Comparison of ENCODE assay signal across 19 mouse cellular contexts in the genomic region with DNA sequence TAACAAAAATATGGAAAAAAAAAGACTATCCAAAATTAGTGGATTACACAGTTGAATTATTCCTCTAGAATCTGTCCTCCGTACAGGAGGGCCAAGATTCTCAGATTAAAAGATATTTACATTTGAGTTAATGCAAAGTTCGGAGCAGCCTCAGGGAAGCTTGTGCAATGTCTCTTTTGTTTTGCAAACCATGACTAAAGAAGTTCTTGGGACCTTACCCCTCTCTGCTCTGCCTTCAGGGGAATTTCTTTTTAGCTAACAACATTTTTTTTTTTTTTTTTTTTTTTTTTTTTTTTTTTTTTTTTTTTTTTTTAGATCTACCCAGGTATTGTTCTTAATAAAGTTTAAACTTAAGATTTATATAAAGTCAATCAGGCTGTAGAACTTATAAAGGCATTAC.
"Had no signal": no experiment of that assay in that cellular context is flagged by ENCODE, and none has a peak within 500 bp of the region (broad histone marks: within the 10 kb centered on the region; RNA-seq: fewer than 3 reads in every experiment).

No protein-coding gene starts in this region.

- H3K4me2 ChIP-seq: lung, embryonic 14.5 days; midbrain, embryonic 12.5 days; neural tube, embryonic 13.5 days; neural tube, embryonic 15.5 days had no signal

- H3K4me1 ChIP-seq: midbrain, embryonic 10.5 days; midbrain, embryonic 12.5 days; neural tube, embryonic 13.5 days; neural tube, embryonic 15.5 days had no signal

- DNase-seq: lung, adult 18-20 months; lung, embryonic 14.5 days; lung, postnatal 10 days; lung, postnatal 4 days; midbrain, embryonic 14.5 days; retina, postnatal 1 day; right cerebral cortex, adult 18-20 months; right cerebral cortex, postnatal 25 days; right cerebral cortex, postnatal 4 days; spleen, adult 18-20 months; thymus, adult 18-20 months; thymus, postnatal 14 days; thymus, postnatal 4 days had no signal

- H3K36me3 ChIP-seq: midbrain, embryonic 10.5 days; midbrain, embryonic 12.5 days; neural tube, embryonic 13.5 days; neural tube, embryonic 15.5 days had no signal

- ATAC-seq: midbrain, embryonic 16.5 days had no signal

- H3K4me3 ChIP-seq: midbrain, embryonic 10.5 days; midbrain, embryonic 12.5 days; myocyte; neural tube, embryonic 13.5 days; neural tube, embryonic 15.5 days had no signal

- H3K9ac ChIP-seq: lung, embryonic 14.5 days; midbrain, embryonic 12.5 days; neural tube, embryonic 13.5 days; neural tube, embryonic 15.5 days had no signal

- H3K9me3 ChIP-seq: midbrain, embryonic 10.5 days; midbrain, embryonic 12.5 days; neural tube, embryonic 13.5 days; neural tube, embryonic 15.5 days had no signal

- H3K27ac ChIP-seq: midbrain, embryonic 10.5 days; midbrain, embryonic 12.5 days; neural tube, embryonic 13.5 days; neural tube, embryonic 15.5 days had no signal

- H3K27me3 ChIP-seq: midbrain, embryonic 12.5 days; neural tube, embryonic 13.5 days; neural tube, embryonic 15.5 days had no signal
